Mouse (Mus musculus): Measurements from ENCODE around the gene Slc7a6. TPM values are rescaled to one million over a fixed set of nuclear protein-coding genes. Genes with fewer than 3 reads are reported as not detected.

The Slc7a6 gene
- polyA plus RNA-seq, 1 experiment from 2014 or later = 87.9 TPM

GRCm38 (mm10) chr8:106134751-106135571 lies 33.7 kb upstream of the Slc7a6 start:
- Histone ChIP-seq H3K27me3 (ENCODE audit: poor library complexity, severe bottlenecking) (peaks cover 78% of the 10 kb centered on the region), H3K4me3 (peak overlapping the region; percentile 59; the same call in 1 of the 2 replicates), H3K27ac (no peak overlapping the region), H3K4me1 (peaks cover 42% of the 10 kb centered on the region), H3K36me3 (replicated peaks) (peaks cover 36% of the 10 kb centered on the region), H3K9me3 (no peaks in the 10 kb centered on the region)
- DNase-seq (ENCODE audit: extremely low spot score, low spot score) = no peak
- 28% methylated on average over 14 of the region's 14 CpGs for WGBS

- Histone ChIP-seq H3K27me3 (ENCODE audit: poor library complexity, severe bottlenecking) (peaks cover 84% of the 10 kb centered on the region), H3K9me3 (no peaks in the 10 kb centered on the region), H3K4me3 (peak overlapping the region; percentile 59), H3K27ac (no peak overlapping the region), H3K36me3 (replicated peaks) (peaks cover 29% of the 10 kb centered on the region), H3K4me1 (peaks cover 42% of the 10 kb centered on the region)
- no peak for DNase-seq (ENCODE audit: extremely low spot score, low spot score)
- 5% methylated on average over 19 of the region's 19 CpGs for WGBS
Measured at GRCm38 (mm10) chr8:106135672-106136071, 33.0 kb upstream of the Slc7a6 start.

- DNase-seq (ENCODE audit: extremely low spot score, low spot score) = peak; percentile 41
- peak within 1 kb of the TSS; percentile 59 for H3K4me3 ChIP-seq
- under 1% methylated on average over 86 of the region's 86 CpGs for WGBS
- peaks cover 84% of the 10 kb centered on the region for H3K27me3 ChIP-seq (ENCODE audit: poor library complexity, severe bottlenecking)
- H3K36me3 ChIP-seq (replicated peaks) = peaks cover 21% of the 10 kb centered on the region
- H3K27ac ChIP-seq = peak within 1 kb of the TSS; percentile 62; the same call in 1 of the 2 replicates
- no peaks in the 10 kb centered on the region for H3K9me3 ChIP-seq
- H3K4me1 ChIP-seq = peaks cover 46% of the 10 kb centered on the region
Measured at GRCm38 (mm10) chr8:106136156-106137130, 32.2 kb upstream of the Slc7a6 start, which contains the start of gene Esrp2. Gene Esrp2, minus strand, starts transcription at chr8:106136974.

DNA sequence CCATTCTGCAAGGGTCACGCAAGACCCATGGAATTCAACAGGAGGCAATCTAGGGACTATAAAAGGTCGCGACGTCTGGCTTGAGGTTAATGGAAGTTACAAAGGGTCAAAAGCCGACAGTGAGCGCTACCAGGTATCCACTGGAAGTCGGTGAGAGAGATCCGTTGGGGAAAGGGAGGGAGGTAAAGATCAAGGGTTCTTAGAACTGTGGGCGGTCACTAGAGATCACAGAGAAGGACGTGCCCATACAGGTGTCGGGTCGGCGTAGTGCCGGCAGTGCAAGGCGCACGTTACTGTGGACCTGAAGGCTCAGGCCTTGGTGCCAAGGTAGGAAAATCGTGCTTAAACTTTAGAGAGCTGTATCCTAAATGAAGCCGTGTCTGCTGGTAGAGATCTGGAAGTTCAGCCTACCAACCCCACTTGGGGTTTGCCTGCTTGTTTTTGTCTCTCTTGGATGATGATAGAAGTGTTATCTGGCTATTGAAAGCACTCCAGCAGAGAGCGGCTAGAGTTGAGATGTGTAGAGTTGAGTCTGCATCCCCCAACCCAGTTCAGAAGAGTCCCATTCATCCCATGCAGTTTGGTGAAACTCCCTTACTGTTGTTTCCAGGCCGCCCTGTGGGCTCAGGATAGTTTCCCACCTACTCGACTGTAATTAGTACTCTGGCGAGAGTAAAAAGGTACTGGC lies 31.3 kb upstream of the Slc7a6 start:
- peak overlapping the region; percentile 59 for H3K4me3 ChIP-seq
- peaks cover 46% of the 10 kb centered on the region for H3K4me1 ChIP-seq
- 4% methylated on average over 22 of the region's 22 CpGs for WGBS
- H3K27ac ChIP-seq = peak overlapping the region; percentile 62; the same call in 1 of the 2 replicates
- peaks cover 81% of the 10 kb centered on the region for H3K27me3 ChIP-seq (ENCODE audit: poor library complexity, severe bottlenecking)
- DNase-seq (ENCODE audit: extremely low spot score, low spot score) = no peak
- H3K9me3 ChIP-seq = no peaks in the 10 kb centered on the region
- peaks cover 12% of the 10 kb centered on the region for H3K36me3 ChIP-seq (replicated peaks)

DNA sequence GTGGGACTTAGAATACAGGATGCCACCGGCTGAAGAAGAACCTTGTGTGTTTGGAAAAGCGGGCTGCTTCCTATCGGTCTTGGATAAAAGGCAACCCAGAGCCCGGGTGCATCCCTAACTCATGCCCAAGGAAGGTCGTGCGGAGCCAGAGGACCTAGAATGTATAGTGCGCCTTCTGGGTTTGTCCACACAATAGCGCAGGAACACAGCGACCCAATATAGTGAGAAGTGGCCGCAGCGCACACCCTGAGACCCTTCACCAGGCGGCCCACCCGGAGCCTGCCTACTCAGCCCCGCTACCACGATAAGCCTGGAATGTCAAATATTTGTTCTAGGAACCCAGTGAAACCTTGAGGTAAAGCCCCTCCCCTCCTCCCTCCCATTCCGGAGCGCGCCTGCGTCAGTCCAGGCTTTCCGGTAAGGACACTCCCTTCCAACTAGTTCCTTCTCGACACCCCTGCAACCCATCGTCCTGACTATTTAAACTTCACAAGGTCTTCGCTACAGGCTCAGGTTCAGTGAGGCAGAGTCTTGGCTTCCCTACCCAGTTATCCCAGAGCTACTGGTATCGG lies 30.7 kb upstream of the Slc7a6 start:
- H3K9me3 ChIP-seq = no peaks in the 10 kb centered on the region
- peak overlapping the region; percentile 62; the same call in 1 of the 2 replicates for H3K27ac ChIP-seq
- under 1% methylated on average over 24 of the region's 24 CpGs for WGBS
- H3K36me3 ChIP-seq (replicated peaks) = peaks cover 6% of the 10 kb centered on the region
- peaks cover 75% of the 10 kb centered on the region for H3K27me3 ChIP-seq (ENCODE audit: poor library complexity, severe bottlenecking)
- H3K4me3 ChIP-seq = peak overlapping the region; percentile 59
- DNase-seq (ENCODE audit: extremely low spot score, low spot score) = peak; percentile 69
- H3K4me1 ChIP-seq = peaks cover 46% of the 10 kb centered on the region

GRCm38 (mm10) chr8:106138616-106139015 lies 30.0 kb upstream of the Slc7a6 start:
- Histone ChIP-seq H3K4me1 (peaks cover 46% of the 10 kb centered on the region), H3K27ac (peak overlapping the region; percentile 62; the same call in 1 of the 2 replicates), H3K36me3 (replicated peaks) (no peaks in the 10 kb centered on the region), H3K4me3 (peak overlapping the region; percentile 59), H3K27me3 (ENCODE audit: poor library complexity, severe bottlenecking) (peaks cover 69% of the 10 kb centered on the region), H3K9me3 (no peaks in the 10 kb centered on the region)
- WGBS = 18% methylated on average over 7 of the region's 7 CpGs
- DNase-seq (ENCODE audit: extremely low spot score, low spot score) = no peak

GRCm38 (mm10) chr8:106140191-106140590 lies 28.5 kb upstream of the Slc7a6 start:
- no peaks in the 10 kb centered on the region for H3K9me3 ChIP-seq
- peaks cover 40% of the 10 kb centered on the region for H3K4me1 ChIP-seq
- H3K27me3 ChIP-seq (ENCODE audit: poor library complexity, severe bottlenecking) = peaks cover 53% of the 10 kb centered on the region
- H3K27ac ChIP-seq = no peak overlapping the region
- DNase-seq (ENCODE audit: extremely low spot score, low spot score) = no peak
- no peaks in the 10 kb centered on the region for H3K36me3 ChIP-seq (replicated peaks)
- 71% methylated on average over 5 of the region's 5 CpGs for WGBS
- H3K4me3 ChIP-seq = no peak overlapping the region

- peaks cover 47% of the 10 kb centered on the region for H3K27me3 ChIP-seq (ENCODE audit: poor library complexity, severe bottlenecking)
Measured at GRCm38 (mm10) chr8:106140769-106141168, 27.9 kb upstream of the Slc7a6 start.

DNA sequence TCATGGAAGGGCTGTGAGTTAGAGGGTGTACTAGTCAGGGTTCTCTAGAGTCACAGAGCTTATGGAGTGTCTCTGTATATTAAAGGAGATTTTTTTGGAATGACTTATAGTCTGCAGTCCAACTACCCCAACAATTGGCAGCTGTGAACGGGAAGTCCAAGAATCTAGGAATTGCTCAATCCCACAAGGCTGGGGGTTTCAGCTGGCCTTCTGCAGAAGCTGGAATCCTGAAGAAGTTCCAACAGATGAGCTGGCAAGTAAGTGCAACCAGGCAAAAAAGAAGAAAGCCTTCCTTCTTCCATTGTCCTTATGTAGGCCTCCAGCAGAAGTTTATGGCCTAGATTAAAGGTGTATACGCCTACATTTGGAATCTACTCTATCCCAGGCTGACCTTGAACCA lies 23.3 kb upstream of the Slc7a6 start:
- 92% methylated on average over 2 of the region's 2 CpGs for WGBS
- no peak for DNase-seq (ENCODE audit: extremely low spot score, low spot score)
- Histone ChIP-seq H3K4me3 (no peak overlapping the region), H3K36me3 (replicated peaks) (no peaks in the 10 kb centered on the region), H3K27me3 (ENCODE audit: poor library complexity, severe bottlenecking) (peaks cover 5% of the 10 kb centered on the region; the same call in 1 of the 2 replicates), H3K4me1 (peaks cover 8% of the 10 kb centered on the region), H3K27ac (no peak overlapping the region), H3K9me3 (no peaks in the 10 kb centered on the region)

More at GRCm38 (mm10) chr8:106140769-106141168, 27.9 kb upstream of the Slc7a6 start:
- WGBS = 19% methylated on average over 13 of the region's 13 CpGs
- no peak overlapping the region for H3K4me3 ChIP-seq
- DNase-seq (ENCODE audit: extremely low spot score, low spot score) = peak; percentile 88
- H3K27ac ChIP-seq = no peak overlapping the region
- H3K4me1 ChIP-seq = peaks cover 34% of the 10 kb centered on the region
- H3K9me3 ChIP-seq = no peaks in the 10 kb centered on the region
- H3K36me3 ChIP-seq (replicated peaks) = no peaks in the 10 kb centered on the region

DNA sequence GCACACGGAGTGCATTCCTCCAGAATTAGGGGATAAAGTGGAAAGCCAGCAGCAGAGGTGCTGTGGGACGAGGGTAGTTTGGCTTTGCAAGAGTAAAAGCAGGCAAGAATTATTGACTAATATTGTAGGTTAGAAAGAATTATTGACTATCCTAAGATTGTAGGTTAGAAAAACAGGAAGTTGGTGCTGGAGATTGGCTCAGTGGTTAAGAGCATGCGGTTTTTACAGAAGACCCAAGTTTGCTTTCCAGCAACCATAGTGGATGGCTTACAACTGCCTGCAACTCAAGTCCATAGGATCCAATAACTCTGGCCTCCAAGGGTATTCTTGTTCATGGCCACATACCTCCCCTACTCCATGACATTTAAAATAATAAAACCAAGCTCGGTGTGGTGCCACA lies 22.6 kb upstream of the Slc7a6 start:
- Histone ChIP-seq H3K9me3 (no peaks in the 10 kb centered on the region), H3K4me3 (no peak overlapping the region), H3K4me1 (peaks cover 12% of the 10 kb centered on the region), H3K36me3 (replicated peaks) (no peaks in the 10 kb centered on the region), H3K27ac (no peak overlapping the region), H3K27me3 (ENCODE audit: poor library complexity, severe bottlenecking) (0 out of 2 replicates have a peak, but pooled peaks cover 4% of the 10 kb centered on the region)
- DNase-seq (ENCODE audit: extremely low spot score, low spot score) = no peak
- WGBS = 91% methylated on average over 4 of the region's 4 CpGs

- Histone ChIP-seq H3K36me3 (replicated peaks) (no peaks in the 10 kb centered on the region), H3K27ac (no peak overlapping the region), H3K27me3 (ENCODE audit: poor library complexity, severe bottlenecking) (0 out of 2 replicates have a peak, but pooled peaks cover 4% of the 10 kb centered on the region), H3K4me1 (peaks cover 19% of the 10 kb centered on the region), H3K9me3 (no peaks in the 10 kb centered on the region), H3K4me3 (no peak overlapping the region)
- WGBS = 90% methylated on average over 6 of the region's 6 CpGs
- DNase-seq (ENCODE audit: extremely low spot score, low spot score) = no peak
Measured at GRCm38 (mm10) chr8:106147868-106148565, 20.6 kb upstream of the Slc7a6 start.

Data from forebrain, embryonic 10.5 days (tissue).